Mouse (Mus musculus) megakaryocyte, embryonic 14.5 days (primary cell): ENCODE results near the gene Ros1.

ENCODE experiments used
- FLI1 ChIP-seq: IDR thresholded peaks from 2 replicates; pipeline ENCODE4 v1.6.1; 2012; ENCODE audit warnings: low read length, inconsistent platforms, mixed read lengths
- GATA1 ChIP-seq: IDR thresholded peaks from 3 replicates; pipeline ENCODE4 v1.6.1; 2012; ENCODE audit warnings: mixed read lengths, low read length, inconsistent platforms, borderline replicate concordance

DNA sequence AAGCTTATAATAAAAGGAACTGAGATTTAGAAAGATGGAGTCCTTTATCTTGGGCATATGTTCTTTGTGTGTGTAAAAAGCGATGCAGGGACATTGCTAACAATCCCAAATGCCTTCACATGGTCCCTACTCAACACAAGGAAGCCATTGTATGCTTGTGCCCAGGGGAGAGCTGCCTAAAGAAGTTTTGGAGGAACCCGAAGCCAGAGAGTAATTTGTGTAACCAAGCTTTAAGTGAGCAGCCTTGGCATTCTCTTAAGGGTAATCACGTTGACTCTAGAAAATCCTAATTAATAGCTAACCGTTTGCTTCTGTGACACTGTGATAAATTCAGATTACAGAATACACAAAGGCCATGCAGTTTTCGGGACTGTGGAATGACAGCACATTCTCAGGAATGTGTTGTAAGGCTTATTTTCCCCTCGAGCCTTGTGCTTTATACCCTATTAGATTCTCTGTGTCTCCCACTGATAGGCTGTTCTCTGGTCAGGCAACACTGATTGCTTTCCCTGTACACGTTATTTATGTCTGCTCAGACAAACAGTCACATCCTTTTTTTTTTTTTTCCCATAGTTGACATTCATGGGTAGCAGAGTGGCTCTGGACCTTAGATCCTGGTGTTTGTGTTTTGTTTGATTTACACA lies 47.8 kb upstream of the Ros1 start:
- TF ChIP-seq GATA1 = no peak
- TF ChIP-seq FLI1 = no peak
